Mouse (Mus musculus) liver, embryonic 12.5 days (tissue): ENCODE results near the gene Aatk. TPM values are rescaled to one million over a fixed set of nuclear protein-coding genes. Genes with fewer than 3 reads are reported as not detected.

ENCODE experiments used
- microRNA counts: library from miRNA; unstranded; fragments of <30 nt; microRNA quantifications from one replicate; lab custom pipeline; 2017
- microRNA-seq: library from miRNA; unstranded; fragments of <30 nt; microRNA quantifications from one replicate; pipeline ENCODE4, GENCODE M21; 2017
- polyA plus RNA-seq: library from polyadenylated mRNA; unstranded; fragments of >200 nt; fragmentation: Nextera tagmentation; extraction: Ambion mirVana; gene quantifications from 2 replicates; pipeline ENCODE4 v1.2.1, GENCODE M21; 2016

The Aatk gene
- polyA plus RNA-seq, 1 experiment from 2014 or later: 0.49 TPM

MicroRNAs within 50 kb of the gene (microRNA counts, 519-probe panel; counts per million panel counts)
- microRNA mmu-miR-338-3p (lab: Ali Mortazavi, UCI) (582 counts per million, percentile 70 among the panel's probes with 10 or more counts), microRNA mmu-miR-338-5p (lab: Ali Mortazavi, UCI) (582 counts per million, percentile 70 among the panel's probes with 10 or more counts)

Small RNA genes within 50 kb of the gene (microRNA-seq; reads per million reads assigned to microRNA genes)
- gene Gm25948 (not detected), gene Mir3065 (not detected), gene Mir338 (not detected)

Other genes with a start within 250 kb of the Aatk start
- gene Chmp6, start 133.7 kb downstream of the Aatk start, polyA plus RNA-seq: 45.9 and 48.6 TPM in 2 replicates
- gene Baiap2, start 104.4 kb downstream of the Aatk start, polyA plus RNA-seq: 6.2 and 7.0 TPM in 2 replicates
- gene Cep131, start 39.7 kb upstream of the Aatk start, polyA plus RNA-seq: 10.5 and 11.4 TPM in 2 replicates
- gene Tepsin, start 51.6 kb upstream of the Aatk start, polyA plus RNA-seq: 9.3 and 11.3 TPM in 2 replicates
- gene Ndufaf8, start 51.8 kb upstream of the Aatk start, polyA plus RNA-seq: 64.4 and 68.1 TPM in 2 replicates
- 54.9 and 55.2 TPM in 2 replicates for gene Slc38a10, start 104.2 kb upstream of the Aatk start, polyA plus RNA-seq
- gene Bahcc1, start 185.8 kb upstream of the Aatk start, polyA plus RNA-seq: 3.0 and 3.5 TPM in 2 replicates